Mouse (Mus musculus): ENCODE data around the gene Atf7ip. TPM values are rescaled to one million over a fixed set of nuclear protein-coding genes. Genes with fewer than 3 reads are reported as not detected.

The Atf7ip gene
- polyA plus RNA-seq, 2 experiments = 35.7 to 38.4 TPM

DNA sequence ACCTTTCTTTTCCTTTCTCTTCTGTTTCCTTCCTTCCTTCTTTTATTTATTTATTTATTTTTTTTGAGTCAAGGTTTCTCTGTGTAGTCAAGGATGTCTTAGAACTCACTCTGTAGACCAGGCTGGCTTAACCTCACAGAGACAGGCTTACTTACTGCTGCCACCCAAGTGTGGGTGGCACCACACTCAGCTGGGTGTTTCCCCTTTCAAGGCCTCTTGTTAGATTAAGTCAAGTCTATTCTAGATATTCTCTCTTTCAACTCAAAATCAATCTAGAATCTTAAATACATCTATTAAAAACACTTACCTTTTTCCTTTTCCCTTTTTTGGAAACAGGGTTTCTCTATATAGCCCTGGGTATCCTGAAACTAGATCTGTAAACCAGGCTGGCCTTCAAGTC lies 11.3 kb downstream of the Atf7ip start:
- no peak overlapping the region for H3K4me2 ChIP-seq (replicated peaks; ENCODE audit: low read depth, low read length, severe bottlenecking)
- ATAC-seq (ENCODE audit: low FRiP score, low read depth) (no peak), DNase-seq (ENCODE audit: low spot score) (no peak)
- H3K4me1 ChIP-seq (ENCODE audit: control insufficient read depth, insufficient read depth, low read length) = 0 out of 2 replicates have a peak, but pooled peaks cover 2% of the 10 kb centered on the region
- no peak overlapping the region for H3K27ac ChIP-seq (replicated peaks; ENCODE audit: low read depth, low read length)
- H3K9me3 ChIP-seq (ENCODE audit: control insufficient read depth, low read length) = 0 out of 2 replicates have a peak, but pooled peaks cover 7% of the 10 kb centered on the region
- no peak overlapping the region for H3K4me3 ChIP-seq (replicated peaks; ENCODE audit: low read length)
- H3K27me3 ChIP-seq (ENCODE audit: control insufficient read depth, insufficient read depth, low read length) = no peaks in the 10 kb centered on the region
- no peak overlapping the region for H3K9ac ChIP-seq (ENCODE audit: low read depth, low read length, severe bottlenecking)
- H3K36me3 ChIP-seq (ENCODE audit: control insufficient read depth, insufficient read depth, low read length) = no peaks in the 10 kb centered on the region
- TF ChIP-seq POLR2A (IDR thresholded peaks at IDR 0.05; ENCODE audit: borderline replicate concordance, extremely low read depth, insufficient read depth, insufficient read length) = no peak

DNA sequence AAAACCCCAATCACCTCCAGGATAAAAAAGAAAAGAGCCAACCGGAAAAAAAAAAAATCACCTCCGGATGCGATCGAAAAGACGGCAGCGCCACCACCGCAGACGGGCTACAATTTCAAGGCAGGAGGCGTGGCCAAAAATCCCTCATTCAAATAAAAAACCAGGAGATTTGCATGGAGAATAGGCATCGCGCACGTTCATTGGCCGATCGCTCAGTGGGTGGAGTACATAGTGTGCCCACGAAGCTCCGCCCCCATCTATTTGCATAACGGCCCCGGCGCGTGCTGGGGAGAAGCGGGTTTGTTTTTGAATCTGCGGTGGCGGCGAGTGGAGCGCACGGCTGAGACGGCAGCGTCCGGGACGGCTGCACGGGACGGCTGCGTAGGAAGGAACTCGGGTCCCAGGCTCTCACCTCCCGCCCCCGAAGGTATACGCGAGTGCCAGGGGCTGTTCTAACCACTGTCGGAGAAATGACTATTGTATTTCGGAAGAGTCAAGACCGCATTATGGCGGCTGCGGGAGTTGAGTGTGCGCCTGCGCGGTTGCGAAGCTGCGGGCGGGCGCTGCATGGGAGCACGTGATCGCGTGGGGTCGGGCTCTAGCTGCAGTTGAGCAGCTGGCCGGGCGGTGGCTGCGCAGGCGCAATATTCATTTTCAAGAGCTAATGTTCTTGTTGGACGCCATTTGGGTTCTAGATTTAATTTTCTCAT lies 12.7 kb downstream of the Atf7ip start:
- Histone ChIP-seq H3K4me3 (replicated peaks; ENCODE audit: low read length) (peak overlapping the region; percentile 65), H3K27me3 (ENCODE audit: control insufficient read depth, insufficient read depth, low read length) (no peaks in the 10 kb centered on the region), H3K9ac (ENCODE audit: low read depth, low read length, severe bottlenecking) (peak overlapping the region; percentile 67), H3K36me3 (ENCODE audit: control insufficient read depth, insufficient read depth, low read length) (peaks cover 9% of the 10 kb centered on the region), H3K9me3 (ENCODE audit: control insufficient read depth, low read length) (0 out of 2 replicates have a peak, but pooled peaks cover 7% of the 10 kb centered on the region), H3K4me2 (replicated peaks; ENCODE audit: low read depth, low read length, severe bottlenecking) (peak overlapping the region; percentile 43), H3K4me1 (ENCODE audit: control insufficient read depth, insufficient read depth, low read length) (0 out of 2 replicates have a peak, but pooled peaks cover 2% of the 10 kb centered on the region), H3K27ac (replicated peaks; ENCODE audit: low read depth, low read length) (peak overlapping the region; percentile 99)
- ATAC-seq (ENCODE audit: low FRiP score, low read depth) (peak; percentile 97), DNase-seq (ENCODE audit: low spot score) (peak; percentile 98)
- WGBS = 2% methylated on average over 59 of the region's 59 CpGs
- peak; percentile 58; the same call in 1 of the 2 replicates for TF ChIP-seq POLR2A (IDR thresholded peaks at IDR 0.05; ENCODE audit: borderline replicate concordance, extremely low read depth, insufficient read depth, insufficient read length)

DNA sequence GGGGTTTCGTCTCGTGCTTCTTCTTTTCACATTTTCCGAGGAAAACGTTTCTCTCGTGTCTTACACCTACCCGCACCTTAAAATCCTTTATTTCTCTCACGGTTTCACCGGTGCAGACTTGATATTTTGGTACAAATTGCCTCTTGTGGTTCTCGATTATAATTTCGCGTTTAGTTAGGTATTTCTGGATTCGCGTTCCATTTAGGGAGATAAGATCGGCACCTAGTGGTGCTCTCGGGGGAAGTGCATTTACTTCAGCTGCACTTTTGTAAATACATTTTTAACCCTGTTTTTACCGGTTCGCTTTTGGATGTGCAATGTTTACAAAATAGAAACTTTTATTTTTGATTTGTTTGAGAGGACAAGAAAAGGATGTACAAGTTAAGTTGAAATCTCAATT lies 13.3 kb downstream of the Atf7ip start:
- 0 out of 2 replicates have a peak, but pooled peaks cover 2% of the 10 kb centered on the region for H3K4me1 ChIP-seq (ENCODE audit: control insufficient read depth, insufficient read depth, low read length)
- 2% methylated on average over 17 of the region's 17 CpGs for WGBS
- peak; percentile 60 for DNase-seq (ENCODE audit: low spot score)
- peak overlapping the region; percentile 43 for H3K4me2 ChIP-seq (replicated peaks; ENCODE audit: low read depth, low read length, severe bottlenecking)
- ATAC-seq (ENCODE audit: low FRiP score, low read depth) = no peak
- TF ChIP-seq POLR2A (IDR thresholded peaks at IDR 0.05; ENCODE audit: borderline replicate concordance, extremely low read depth, insufficient read depth, insufficient read length) = no peak
- H3K9me3 ChIP-seq (ENCODE audit: control insufficient read depth, low read length) = 0 out of 2 replicates have a peak, but pooled peaks cover 3% of the 10 kb centered on the region
- peaks cover 11% of the 10 kb centered on the region for H3K36me3 ChIP-seq (ENCODE audit: control insufficient read depth, insufficient read depth, low read length)
- H3K4me3 ChIP-seq (replicated peaks; ENCODE audit: low read length) = peak overlapping the region; percentile 65
- peak overlapping the region; percentile 67; the same call in 1 of the 2 replicates for H3K9ac ChIP-seq (ENCODE audit: low read depth, low read length, severe bottlenecking)
- H3K27me3 ChIP-seq (ENCODE audit: control insufficient read depth, insufficient read depth, low read length) = no peaks in the 10 kb centered on the region
- peak overlapping the region; percentile 99 for H3K27ac ChIP-seq (replicated peaks; ENCODE audit: low read depth, low read length)

DNA sequence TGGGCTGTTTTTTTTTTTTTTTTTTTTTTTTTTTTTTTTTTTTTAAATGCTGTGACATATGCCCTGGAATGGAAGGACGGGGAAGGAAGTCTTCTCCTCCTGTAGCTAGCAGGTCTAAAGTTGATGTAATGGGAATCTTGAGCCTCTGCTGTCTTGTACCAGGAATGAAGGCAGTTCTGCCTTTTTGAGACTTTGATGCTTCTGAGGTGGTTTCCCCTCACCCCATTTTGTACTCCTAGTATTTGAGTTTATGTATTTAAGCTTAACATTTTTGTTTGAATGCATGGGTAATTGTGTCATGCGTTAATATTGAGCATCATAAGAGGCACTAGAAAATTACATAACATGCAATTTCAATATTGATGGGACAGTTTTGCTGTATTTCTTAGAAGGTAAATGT lies 14.4 kb downstream of the Atf7ip start:
- Histone ChIP-seq H3K36me3 (ENCODE audit: control insufficient read depth, insufficient read depth, low read length) (peaks cover 21% of the 10 kb centered on the region), H3K9me3 (ENCODE audit: control insufficient read depth, low read length) (peaks cover 5% of the 10 kb centered on the region; the same call in 1 of the 2 replicates), H3K4me1 (ENCODE audit: control insufficient read depth, insufficient read depth, low read length) (0 out of 2 replicates have a peak, but pooled peaks cover 2% of the 10 kb centered on the region), H3K9ac (ENCODE audit: low read depth, low read length, severe bottlenecking) (no peak overlapping the region), H3K4me2 (replicated peaks; ENCODE audit: low read depth, low read length, severe bottlenecking) (no peak overlapping the region; the same call in 1 of the 2 replicates), H3K4me3 (replicated peaks; ENCODE audit: low read length) (no peak overlapping the region), H3K27me3 (ENCODE audit: control insufficient read depth, insufficient read depth, low read length) (no peaks in the 10 kb centered on the region), H3K27ac (replicated peaks; ENCODE audit: low read depth, low read length) (no peak overlapping the region)
- DNase-seq (ENCODE audit: low spot score) (no peak), ATAC-seq (ENCODE audit: low FRiP score, low read depth) (no peak)
- no peak for TF ChIP-seq POLR2A (IDR thresholded peaks at IDR 0.05; ENCODE audit: borderline replicate concordance, extremely low read depth, insufficient read depth, insufficient read length)
- WGBS = 71% methylated on average over 2 of the region's 2 CpGs

DNA sequence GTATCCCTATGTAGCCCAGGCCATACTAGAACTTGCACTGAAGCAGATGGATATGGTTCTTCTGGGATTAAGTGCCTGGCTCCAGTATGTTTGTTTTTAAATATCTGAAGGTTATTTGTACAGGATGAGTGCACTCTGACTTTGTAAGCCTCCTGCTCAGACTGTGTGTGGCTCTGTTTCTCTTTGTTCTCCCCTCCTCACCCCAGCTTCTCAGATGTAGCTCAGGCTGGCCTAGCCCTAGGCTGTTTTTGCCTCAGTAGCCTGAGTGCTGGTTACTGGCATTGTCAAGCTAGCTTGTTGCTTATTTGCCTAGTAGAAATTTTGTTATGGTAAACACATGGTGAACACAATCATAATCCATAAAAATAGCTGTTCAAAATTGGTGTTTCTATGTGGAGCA lies 15.7 kb downstream of the Atf7ip start:
- no peak for TF ChIP-seq POLR2A (IDR thresholded peaks at IDR 0.05; ENCODE audit: borderline replicate concordance, extremely low read depth, insufficient read depth, insufficient read length)
- 0 out of 2 replicates have a peak, but pooled peaks cover 2% of the 10 kb centered on the region for H3K4me1 ChIP-seq (ENCODE audit: control insufficient read depth, insufficient read depth, low read length)
- no peak overlapping the region for H3K27ac ChIP-seq (replicated peaks; ENCODE audit: low read depth, low read length)
- peaks cover 13% of the 10 kb centered on the region for H3K9me3 ChIP-seq (ENCODE audit: control insufficient read depth, low read length)
- no peak overlapping the region for H3K4me2 ChIP-seq (replicated peaks; ENCODE audit: low read depth, low read length, severe bottlenecking)
- H3K36me3 ChIP-seq (ENCODE audit: control insufficient read depth, insufficient read depth, low read length) = peaks cover 27% of the 10 kb centered on the region
- H3K9ac ChIP-seq (ENCODE audit: low read depth, low read length, severe bottlenecking) = no peak overlapping the region
- ATAC-seq (ENCODE audit: low FRiP score, low read depth) = no peak
- no peak overlapping the region for H3K4me3 ChIP-seq (replicated peaks; ENCODE audit: low read length)
- no peak for DNase-seq (ENCODE audit: low spot score)
- H3K27me3 ChIP-seq (ENCODE audit: control insufficient read depth, insufficient read depth, low read length) = no peaks in the 10 kb centered on the region
